Mouse (Mus musculus): ENCODE measurements around the gene Plin5. TPM values are rescaled to one million over a fixed set of nuclear protein-coding genes. Genes with fewer than 3 reads are reported as not detected.

Plin5 gene
- polyA plus RNA-seq, 1 experiment from 2014 or later, result 0.57 TPM

DNA sequence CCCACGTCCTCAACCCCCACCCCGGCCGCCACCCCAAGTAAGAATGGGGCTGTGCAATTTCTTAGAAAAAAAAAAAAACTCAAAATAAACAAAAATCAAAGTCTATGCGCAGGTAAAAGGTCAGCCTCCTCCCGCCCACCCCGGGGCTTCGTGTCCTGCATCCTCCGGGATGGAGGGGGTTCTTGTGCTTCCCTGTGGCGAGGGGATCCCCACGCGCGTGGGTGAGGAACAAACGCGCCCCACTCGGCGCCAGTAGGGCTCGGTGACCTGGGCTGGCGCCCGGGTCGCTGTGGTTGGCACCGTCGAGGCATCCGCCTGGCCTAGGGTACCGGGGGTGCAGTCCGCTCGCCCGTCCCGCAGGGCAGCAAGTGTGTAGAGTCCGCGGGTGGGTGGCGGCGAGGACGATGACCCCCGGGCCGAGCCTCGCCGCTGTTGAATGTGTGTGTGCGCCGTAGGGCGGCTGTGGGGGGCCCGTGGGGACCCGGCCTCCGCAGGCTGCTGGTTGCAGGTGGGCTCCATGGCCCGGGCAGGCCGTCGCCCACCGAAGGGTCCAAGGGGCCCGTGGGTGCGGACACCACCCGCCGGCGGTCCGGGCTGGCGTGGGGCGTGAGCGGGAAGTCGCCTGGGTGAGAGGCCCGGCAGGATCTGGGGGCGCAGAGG lies 6.4 kb upstream of the Plin5 start:
- Histone ChIP-seq H3K36me3 (ENCODE audit: control insufficient read depth, insufficient read depth, low read length) (no peaks in the 10 kb centered on the region; the same call in 1 of the 2 replicates), H3K27ac (ENCODE audit: low read length) (no peak overlapping the region), H3K9me3 (ENCODE audit: control insufficient read depth, low read length) (peaks cover 12% of the 10 kb centered on the region), H3K4me1 (ENCODE audit: control insufficient read depth, insufficient read depth, low read length) (peaks cover 18% of the 10 kb centered on the region), H3K27me3 (replicated peaks; ENCODE audit: control insufficient read depth, insufficient read depth, low read length) (peaks cover 51% of the 10 kb centered on the region), H3K4me3 (ENCODE audit: low read length) (peak overlapping the region; percentile 51), H3K9ac (ENCODE audit: low read depth, low read length) (peak overlapping the region; percentile 67), H3K4me2 (ENCODE audit: low read depth, low read length) (peak overlapping the region; percentile 93)
- 39% methylated on average over 59 of the region's 59 CpGs for WGBS
- ATAC-seq, result peak; percentile 4; the same call in 1 of the 2 replicates

DNA sequence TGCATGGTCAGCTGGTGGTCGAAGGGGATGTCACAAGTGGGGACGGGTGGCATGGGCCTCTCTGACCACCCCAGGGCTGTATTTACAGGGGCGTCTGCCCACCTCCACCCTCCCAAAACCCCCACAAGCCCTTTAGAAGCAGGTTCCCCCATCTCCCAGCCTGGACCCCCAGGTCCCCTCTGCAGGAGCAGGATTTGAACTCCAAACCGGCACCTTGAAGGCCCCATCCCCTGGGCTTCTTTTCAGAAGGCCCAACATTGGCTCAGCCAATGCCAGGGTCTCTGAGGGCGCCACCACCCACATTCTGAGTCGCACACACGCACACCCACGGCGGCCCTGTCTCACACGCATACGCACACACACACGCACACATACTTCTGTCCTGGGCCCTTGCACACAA lies 5.8 kb upstream of the Plin5 start:
- H3K27me3 ChIP-seq (replicated peaks; ENCODE audit: control insufficient read depth, insufficient read depth, low read length), result peaks cover 53% of the 10 kb centered on the region
- WGBS, result 88% methylated on average over 12 of the region's 12 CpGs
- no peak overlapping the region for H3K27ac ChIP-seq (ENCODE audit: low read length)
- no peaks in the 10 kb centered on the region; the same call in 1 of the 2 replicates for H3K36me3 ChIP-seq (ENCODE audit: control insufficient read depth, insufficient read depth, low read length)
- H3K4me3 ChIP-seq (ENCODE audit: low read length), result no peak overlapping the region
- H3K4me2 ChIP-seq (ENCODE audit: low read depth, low read length), result no peak overlapping the region
- peaks cover 12% of the 10 kb centered on the region for H3K9me3 ChIP-seq (ENCODE audit: control insufficient read depth, low read length)
- H3K4me1 ChIP-seq (ENCODE audit: control insufficient read depth, insufficient read depth, low read length), result peaks cover 18% of the 10 kb centered on the region
- no peak for ATAC-seq
- H3K9ac ChIP-seq (ENCODE audit: low read depth, low read length), result no peak overlapping the region

- Histone ChIP-seq H3K27me3 (replicated peaks; ENCODE audit: control insufficient read depth, insufficient read depth, low read length) (peaks cover 53% of the 10 kb centered on the region), H3K9ac (ENCODE audit: low read depth, low read length) (no peak within 1 kb of the TSS), H3K4me1 (ENCODE audit: control insufficient read depth, insufficient read depth, low read length) (peaks cover 23% of the 10 kb centered on the region), H3K36me3 (ENCODE audit: control insufficient read depth, insufficient read depth, low read length) (no peaks in the 10 kb centered on the region; the same call in 1 of the 2 replicates), H3K4me3 (ENCODE audit: low read length) (no peak within 1 kb of the TSS), H3K9me3 (ENCODE audit: control insufficient read depth, low read length) (peaks cover 12% of the 10 kb centered on the region), H3K27ac (ENCODE audit: low read length) (no peak within 1 kb of the TSS), H3K4me2 (ENCODE audit: low read depth, low read length) (no peak within 1 kb of the TSS)
- 64% methylated on average over 2 of the region's 2 CpGs for WGBS
- no peak for ATAC-seq
Measured at GRCm38 (mm10) chr17:56121826-56122225, 4.4 kb upstream of the Plin5 start, which contains the start of gene Lrg1. Gene Lrg1, minus strand, starts transcription at chr17:56122001.

- 5% methylated on average over 66 of the region's 66 CpGs for WGBS
- peak overlapping the region; percentile 41 for H3K4me2 ChIP-seq (ENCODE audit: low read depth, low read length)
- no peak overlapping the region for H3K27ac ChIP-seq (ENCODE audit: low read length)
- peaks cover 12% of the 10 kb centered on the region for H3K9me3 ChIP-seq (ENCODE audit: control insufficient read depth, low read length)
- no peak for ATAC-seq
- H3K4me1 ChIP-seq (ENCODE audit: control insufficient read depth, insufficient read depth, low read length), result peaks cover 23% of the 10 kb centered on the region
- no peak overlapping the region for H3K9ac ChIP-seq (ENCODE audit: low read depth, low read length)
- H3K27me3 ChIP-seq (replicated peaks; ENCODE audit: control insufficient read depth, insufficient read depth, low read length), result peaks cover 55% of the 10 kb centered on the region
- H3K4me3 ChIP-seq (ENCODE audit: low read length), result peak overlapping the region; percentile 16; the same call in 1 of the 2 replicates
- H3K36me3 ChIP-seq (ENCODE audit: control insufficient read depth, insufficient read depth, low read length), result no peaks in the 10 kb centered on the region; the same call in 1 of the 2 replicates
Measured at GRCm38 (mm10) chr17:56119981-56120880, 2.8 kb upstream of the Plin5 start.

GRCm38 (mm10) chr17:56119431-56119830 lies 2.0 kb upstream of the Plin5 start:
- no peak for ATAC-seq
- Histone ChIP-seq H3K27me3 (replicated peaks; ENCODE audit: control insufficient read depth, insufficient read depth, low read length) (peaks cover 54% of the 10 kb centered on the region), H3K9ac (ENCODE audit: low read depth, low read length) (no peak overlapping the region), H3K36me3 (ENCODE audit: control insufficient read depth, insufficient read depth, low read length) (no peaks in the 10 kb centered on the region; the same call in 1 of the 2 replicates), H3K4me1 (ENCODE audit: control insufficient read depth, insufficient read depth, low read length) (peaks cover 23% of the 10 kb centered on the region), H3K4me2 (ENCODE audit: low read depth, low read length) (peak overlapping the region; percentile 41; the same call in 1 of the 2 replicates), H3K4me3 (ENCODE audit: low read length) (no peak overlapping the region), H3K9me3 (ENCODE audit: control insufficient read depth, low read length) (peaks cover 12% of the 10 kb centered on the region), H3K27ac (ENCODE audit: low read length) (no peak overlapping the region)
- 39% methylated on average over 12 of the region's 12 CpGs for WGBS

- H3K27ac ChIP-seq (ENCODE audit: low read length), result no peak overlapping the region
Measured at GRCm38 (mm10) chr17:56116193-56116592, 1.2 kb downstream of the Plin5 start.

DNA sequence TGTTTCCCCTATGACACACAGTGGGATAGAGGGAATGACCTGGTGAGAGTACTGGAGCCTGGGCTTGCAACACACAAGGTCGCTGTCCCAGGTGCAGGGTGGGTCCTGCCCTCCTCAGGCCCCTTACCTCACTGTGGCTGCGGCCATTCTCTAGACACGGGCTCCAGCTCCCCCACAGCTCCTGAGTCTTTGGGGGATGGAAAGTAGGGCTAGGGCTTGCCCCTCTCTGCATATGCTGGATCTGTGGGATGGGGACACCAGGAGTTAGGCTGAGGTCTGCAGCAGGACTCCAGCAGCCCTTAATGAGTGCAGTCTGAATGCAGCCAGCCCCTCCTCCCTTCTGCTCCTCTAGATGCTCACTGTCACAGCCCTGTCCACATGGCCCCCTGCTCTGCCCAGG lies 4.7 kb downstream of the Plin5 start:
- H3K27ac ChIP-seq (ENCODE audit: low read length), result no peak overlapping the region
- 0 out of 2 replicates have a peak, but pooled peaks cover 2% of the 10 kb centered on the region for H3K27me3 ChIP-seq (replicated peaks; ENCODE audit: control insufficient read depth, insufficient read depth, low read length)
- H3K4me1 ChIP-seq (ENCODE audit: control insufficient read depth, insufficient read depth, low read length), result peaks cover 14% of the 10 kb centered on the region
- 69% methylated on average over 3 of the region's 3 CpGs for WGBS
- no peak for ATAC-seq
- H3K9me3 ChIP-seq (ENCODE audit: control insufficient read depth, low read length), result no peaks in the 10 kb centered on the region
- no peak overlapping the region for H3K4me2 ChIP-seq (ENCODE audit: low read depth, low read length)
- H3K36me3 ChIP-seq (ENCODE audit: control insufficient read depth, insufficient read depth, low read length), result no peaks in the 10 kb centered on the region
- H3K4me3 ChIP-seq (ENCODE audit: low read length), result no peak overlapping the region
- H3K9ac ChIP-seq (ENCODE audit: low read depth, low read length), result no peak overlapping the region

More at GRCm38 (mm10) chr17:56116193-56116592, 1.2 kb downstream of the Plin5 start:
- Histone ChIP-seq H3K4me1 (ENCODE audit: control insufficient read depth, insufficient read depth, low read length) (peaks cover 17% of the 10 kb centered on the region), H3K4me2 (ENCODE audit: low read depth, low read length) (no peak overlapping the region), H3K27me3 (replicated peaks; ENCODE audit: control insufficient read depth, insufficient read depth, low read length) (peaks cover 28% of the 10 kb centered on the region), H3K9ac (ENCODE audit: low read depth, low read length) (no peak overlapping the region), H3K9me3 (ENCODE audit: control insufficient read depth, low read length) (no peaks in the 10 kb centered on the region), H3K36me3 (ENCODE audit: control insufficient read depth, insufficient read depth, low read length) (no peaks in the 10 kb centered on the region), H3K4me3 (ENCODE audit: low read length) (no peak overlapping the region)
- WGBS, result 70% methylated on average over 10 of the region's 10 CpGs
- no peak for ATAC-seq

GRCm38 (mm10) chr17:56111864-56112263 lies 5.5 kb downstream of the Plin5 start:
- Histone ChIP-seq H3K4me1 (ENCODE audit: control insufficient read depth, insufficient read depth, low read length) (peaks cover 8% of the 10 kb centered on the region), H3K36me3 (ENCODE audit: control insufficient read depth, insufficient read depth, low read length) (no peaks in the 10 kb centered on the region), H3K4me3 (ENCODE audit: low read length) (no peak overlapping the region), H3K9ac (ENCODE audit: low read depth, low read length) (no peak overlapping the region), H3K27me3 (replicated peaks; ENCODE audit: control insufficient read depth, insufficient read depth, low read length) (0 out of 2 replicates have a peak, but pooled peaks cover 2% of the 10 kb centered on the region), H3K27ac (ENCODE audit: low read length) (no peak overlapping the region), H3K9me3 (ENCODE audit: control insufficient read depth, low read length) (no peaks in the 10 kb centered on the region), H3K4me2 (ENCODE audit: low read depth, low read length) (no peak overlapping the region)
- ATAC-seq, result peak; percentile 31
- WGBS, result 46% methylated on average over 5 of the region's 5 CpGs

GRCm38 (mm10) chr17:56111021-56111420 lies 6.4 kb downstream of the Plin5 start:
- Histone ChIP-seq H3K4me3 (ENCODE audit: low read length) (no peak overlapping the region), H3K36me3 (ENCODE audit: control insufficient read depth, insufficient read depth, low read length) (no peaks in the 10 kb centered on the region), H3K9me3 (ENCODE audit: control insufficient read depth, low read length) (no peaks in the 10 kb centered on the region), H3K4me1 (ENCODE audit: control insufficient read depth, insufficient read depth, low read length) (peaks cover 8% of the 10 kb centered on the region), H3K27me3 (replicated peaks; ENCODE audit: control insufficient read depth, insufficient read depth, low read length) (no peaks in the 10 kb centered on the region), H3K4me2 (ENCODE audit: low read depth, low read length) (no peak overlapping the region), H3K27ac (ENCODE audit: low read length) (no peak overlapping the region), H3K9ac (ENCODE audit: low read depth, low read length) (no peak overlapping the region)
- 67% methylated on average over 1 of the region's 1 CpGs for WGBS
- ATAC-seq, result no peak
